Mouse (Mus musculus): ENCODE data around the gene Ube2j1. TPM values are rescaled to one million over a fixed set of nuclear protein-coding genes. Genes with fewer than 3 reads are reported as not detected.

Ube2j1 gene
- polyA plus RNA-seq, 2 experiments, result 13.3 to 35.9 TPM

GRCm38 (mm10) chr4:33030264-33031194, 687 bp upstream of the Ube2j1 start:
- H3K4me3 ChIP-seq (ENCODE audit: insufficient read depth in 1 of 2, low read depth in 2 of 2, low read length in 2 of 2), result peak overlapping the region; percentile 93
- H3K36me3 ChIP-seq (replicated peaks; ENCODE audit: control insufficient read depth, insufficient read depth, low read depth), result no peaks in the 10 kb centered on the region
- peaks cover 4 to 8% of the 10 kb centered on the region in 2 experiments for H3K4me1 ChIP-seq (replicated peaks; ENCODE audit: control insufficient read depth in 2 of 2, insufficient read depth in 2 of 2, low read length in 1 of 2)
- ATAC-seq (ENCODE audit: insufficient read depth) (peak; percentile 70), DNase-seq (ENCODE audit: low read depth in 3 of 3, low spot score in 3 of 3) (peak in 2 of 3 experiments; percentile 27 to 33)
- H3K9ac ChIP-seq (replicated peaks), result peak overlapping the region; percentile 97
- peak overlapping the region; percentile 82 for H3K27ac ChIP-seq
- 5% methylated on average over 55 of the region's 55 CpGs for WGBS (ENCODE audit: insufficient replicate concordance)
- no peak for TF ChIP-seq EP300 (IDR thresholded peaks at IDR 0.05; ENCODE audit: low read depth)
- TF ChIP-seq CTCF (IDR thresholded peaks at IDR 0.05; ENCODE audit: low read depth), result 0 out of 2 replicates have a peak, but pooled peaks have one; percentile 11
- no peaks in the 10 kb centered on the region for H3K9me3 ChIP-seq (ENCODE audit: control insufficient read depth, low read length)
- H3K27me3 ChIP-seq (ENCODE audit: control insufficient read depth, insufficient read depth, low read length), result peaks cover 4% of the 10 kb centered on the region
- H3K4me2 ChIP-seq (ENCODE audit: low read depth), result peak overlapping the region; percentile 96

DNA sequence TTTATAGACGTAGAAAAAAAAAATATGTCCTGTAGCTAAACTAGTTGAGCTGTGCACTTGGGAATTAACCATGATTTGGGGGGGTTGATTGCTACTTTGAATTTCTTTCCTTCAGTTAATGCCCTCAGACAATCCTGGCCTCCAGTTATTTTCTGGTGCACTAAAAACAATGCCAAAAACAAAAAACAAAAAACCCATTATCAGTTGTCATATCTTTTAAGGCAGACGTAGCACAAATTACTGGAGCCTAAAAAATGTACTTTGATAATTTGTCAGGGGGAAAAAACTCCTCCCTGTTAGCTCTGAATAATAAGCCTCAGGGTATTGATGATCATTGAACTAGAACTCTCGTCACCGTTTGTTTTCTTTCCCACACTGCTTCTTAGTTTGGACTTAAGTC, 829 bp downstream of the Ube2j1 start:
- TF ChIP-seq CTCF (IDR thresholded peaks at IDR 0.05; ENCODE audit: low read depth), result no peak
- no peak for TF ChIP-seq EP300 (IDR thresholded peaks at IDR 0.05; ENCODE audit: low read depth)
- WGBS (ENCODE audit: insufficient replicate concordance), result 20% methylated on average over 4 of the region's 4 CpGs
- ATAC-seq (ENCODE audit: insufficient read depth) (no peak), DNase-seq (ENCODE audit: low read depth in 3 of 3, low spot score in 3 of 3) (peak in 1 of 3 experiments; percentile 9)
- H3K9ac ChIP-seq (replicated peaks), result peak overlapping the region; percentile 97
- peak overlapping the region; percentile 93 for H3K4me3 ChIP-seq (ENCODE audit: insufficient read depth in 1 of 2, low read depth in 2 of 2, low read length in 2 of 2)
- H3K36me3 ChIP-seq (replicated peaks; ENCODE audit: control insufficient read depth, insufficient read depth, low read depth), result peaks cover 2% of the 10 kb centered on the region; the same call in 1 of the 2 replicates
- H3K27me3 ChIP-seq (ENCODE audit: control insufficient read depth, insufficient read depth, low read length), result peaks cover 4% of the 10 kb centered on the region
- H3K4me1 ChIP-seq (replicated peaks; ENCODE audit: control insufficient read depth in 2 of 2, insufficient read depth in 2 of 2, low read length in 1 of 2), result peaks cover 4 to 8% of the 10 kb centered on the region in 2 experiments
- H3K4me2 ChIP-seq (ENCODE audit: low read depth), result peak overlapping the region; percentile 96
- H3K27ac ChIP-seq, result peak overlapping the region; percentile 79
- no peaks in the 10 kb centered on the region for H3K9me3 ChIP-seq (ENCODE audit: control insufficient read depth, low read length)

DNA sequence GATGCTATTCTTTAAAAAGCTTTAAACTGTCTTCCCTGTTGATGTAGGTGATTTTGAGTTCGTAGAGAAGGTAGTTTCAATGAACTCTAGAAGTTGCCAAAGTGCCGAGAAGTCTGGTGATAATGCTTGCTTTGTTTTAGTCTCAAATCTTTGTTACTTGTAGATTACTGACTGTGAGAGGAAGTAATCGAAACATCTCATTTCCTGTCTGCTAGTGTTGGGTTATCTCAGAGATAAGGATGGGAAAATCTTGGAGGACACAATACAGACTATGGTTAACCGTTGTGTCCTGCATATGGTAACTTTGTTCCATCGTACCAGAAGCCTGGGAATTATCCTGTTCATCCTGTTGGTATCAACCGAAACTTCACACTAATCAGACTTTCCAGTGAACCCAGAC, 2.3 kb downstream of the Ube2j1 start:
- WGBS (ENCODE audit: insufficient replicate concordance), result 35% methylated on average over 6 of the region's 6 CpGs
- TF ChIP-seq CTCF (IDR thresholded peaks at IDR 0.05; ENCODE audit: low read depth), result no peak
- TF ChIP-seq EP300 (IDR thresholded peaks at IDR 0.05; ENCODE audit: low read depth), result no peak
- no peak for ATAC-seq (ENCODE audit: insufficient read depth)
- Histone ChIP-seq H3K36me3 (replicated peaks; ENCODE audit: control insufficient read depth, insufficient read depth, low read depth) (peaks cover 2% of the 10 kb centered on the region; the same call in 1 of the 2 replicates), H3K4me3 (ENCODE audit: insufficient read depth in 1 of 2, low read depth in 2 of 2, low read length in 2 of 2) (no peak overlapping the region), H3K9me3 (ENCODE audit: control insufficient read depth, low read length) (no peaks in the 10 kb centered on the region), H3K27me3 (ENCODE audit: control insufficient read depth, insufficient read depth, low read length) (peaks cover 4% of the 10 kb centered on the region), H3K4me1 (replicated peaks; ENCODE audit: control insufficient read depth in 2 of 2, insufficient read depth in 2 of 2, low read length in 1 of 2) (peaks cover 4 to 8% of the 10 kb centered on the region in 2 experiments), H3K27ac (no peak overlapping the region), H3K4me2 (ENCODE audit: low read depth) (0 out of 2 replicates have a peak overlapping the region, but pooled peaks have one; percentile 96), H3K9ac (replicated peaks) (no peak overlapping the region)
- DNase-seq (ENCODE audit: low read depth in 3 of 3, low spot score in 3 of 3), result no peak

GRCm38 (mm10) chr4:33039826-33040225, 8.6 kb downstream of the Ube2j1 start:
- ATAC-seq (ENCODE audit: insufficient read depth) (no peak), DNase-seq (ENCODE audit: low read depth in 3 of 3, low spot score in 3 of 3) (no peak)
- Histone ChIP-seq H3K4me1 (replicated peaks; ENCODE audit: control insufficient read depth in 2 of 2, insufficient read depth in 2 of 2, low read length in 1 of 2) (no peaks in the 10 kb centered on the region), H3K27me3 (ENCODE audit: control insufficient read depth, insufficient read depth, low read length) (no peaks in the 10 kb centered on the region), H3K9ac (replicated peaks) (no peak overlapping the region), H3K36me3 (replicated peaks; ENCODE audit: control insufficient read depth, insufficient read depth, low read depth) (peaks cover 29% of the 10 kb centered on the region), H3K4me2 (ENCODE audit: low read depth) (no peak overlapping the region), H3K4me3 (ENCODE audit: insufficient read depth in 1 of 2, low read depth in 2 of 2, low read length in 2 of 2) (no peak overlapping the region), H3K9me3 (ENCODE audit: control insufficient read depth, low read length) (no peaks in the 10 kb centered on the region), H3K27ac (no peak overlapping the region)
- TF ChIP-seq CTCF (IDR thresholded peaks at IDR 0.05; ENCODE audit: low read depth) (no peak), EP300 (IDR thresholded peaks at IDR 0.05; ENCODE audit: low read depth) (no peak)
- 57% methylated on average over 4 of the region's 4 CpGs for WGBS (ENCODE audit: insufficient replicate concordance)

DNA sequence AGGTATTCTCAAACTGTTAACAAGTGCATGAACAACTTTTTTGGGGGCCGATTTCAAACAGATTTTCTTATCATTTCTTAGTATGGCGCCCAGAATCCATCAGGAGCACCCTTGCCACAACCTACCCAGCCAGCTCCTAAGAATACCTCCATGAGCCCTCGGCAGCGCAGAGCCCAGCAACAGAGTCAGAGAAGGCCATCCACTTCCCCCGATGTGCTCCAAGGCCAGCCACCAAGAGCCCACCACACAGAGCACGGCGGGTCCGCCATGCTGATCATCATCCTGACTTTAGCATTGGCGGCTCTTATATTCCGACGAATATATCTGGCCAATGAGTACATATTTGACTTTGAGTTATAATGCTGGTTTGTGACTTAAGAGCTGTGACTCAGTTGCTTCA, 18.4 kb downstream of the Ube2j1 start:
- Histone ChIP-seq H3K9me3 (ENCODE audit: control insufficient read depth, low read length) (no peaks in the 10 kb centered on the region), H3K4me1 (replicated peaks; ENCODE audit: control insufficient read depth in 2 of 2, insufficient read depth in 2 of 2, low read length in 1 of 2) (no peaks in the 10 kb centered on the region), H3K36me3 (replicated peaks; ENCODE audit: control insufficient read depth, insufficient read depth, low read depth) (peaks cover 26% of the 10 kb centered on the region), H3K9ac (replicated peaks) (no peak overlapping the region), H3K27ac (no peak overlapping the region), H3K27me3 (ENCODE audit: control insufficient read depth, insufficient read depth, low read length) (no peaks in the 10 kb centered on the region), H3K4me2 (ENCODE audit: low read depth) (no peak overlapping the region), H3K4me3 (ENCODE audit: insufficient read depth in 1 of 2, low read depth in 2 of 2, low read length in 2 of 2) (no peak overlapping the region)
- ATAC-seq (ENCODE audit: insufficient read depth) (no peak), DNase-seq (ENCODE audit: low read depth in 3 of 3, low spot score in 3 of 3) (no peak)
- WGBS (ENCODE audit: insufficient replicate concordance), result 85% methylated on average over 11 of the region's 11 CpGs
- TF ChIP-seq EP300 (IDR thresholded peaks at IDR 0.05; ENCODE audit: low read depth) (no peak), CTCF (IDR thresholded peaks at IDR 0.05; ENCODE audit: low read depth) (no peak)
